Mouse (Mus musculus): ENCODE measurements around the gene Nmu. TPM values are rescaled to one million over a fixed set of nuclear protein-coding genes. Genes with fewer than 3 reads are reported as not detected.

Nmu gene
- polyA plus RNA-seq, 1 experiment from 2014 or later = 2.3 TPM

DNA sequence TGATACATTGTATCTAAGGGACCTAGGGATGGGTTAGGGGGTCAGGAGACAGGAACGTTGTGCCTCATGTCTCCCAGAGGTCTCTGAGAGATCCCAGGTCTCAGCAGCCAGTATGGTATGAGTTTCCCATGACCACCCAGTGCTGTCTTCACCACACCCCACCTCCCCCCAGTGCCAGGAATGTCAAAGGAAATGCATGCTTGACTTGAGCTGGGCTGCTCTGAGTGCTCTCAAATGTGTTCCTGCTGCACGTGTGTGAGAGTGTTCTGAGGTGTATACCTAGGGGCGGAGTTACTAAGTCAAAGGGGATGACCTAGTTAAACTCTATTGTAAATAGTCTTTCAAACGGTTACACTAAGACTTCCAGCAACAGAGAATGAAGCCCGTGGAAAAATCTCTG lies 1.8 kb upstream of the Nmu start:
- Histone ChIP-seq H3K27ac (ENCODE audit: low read depth, low read length) (no peak overlapping the region), H3K4me1 (ENCODE audit: control insufficient read depth, insufficient read depth, low read depth, low read length) (peaks cover 9% of the 10 kb centered on the region), H3K27me3 (replicated peaks; ENCODE audit: control insufficient read depth, insufficient read depth, low read length) (peaks cover 12% of the 10 kb centered on the region), H3K4me3 (ENCODE audit: low read length) (no peak overlapping the region), H3K36me3 (ENCODE audit: control insufficient read depth, insufficient read depth, low read length) (no peaks in the 10 kb centered on the region), H3K9me3 (ENCODE audit: control insufficient read depth, low read length) (no peaks in the 10 kb centered on the region), H3K9ac (ENCODE audit: low read depth, low read length) (no peak overlapping the region), H3K4me2 (ENCODE audit: low read length) (no peak overlapping the region)
- 41% methylated on average over 5 of the region's 5 CpGs for WGBS
- ATAC-seq = no peak

DNA sequence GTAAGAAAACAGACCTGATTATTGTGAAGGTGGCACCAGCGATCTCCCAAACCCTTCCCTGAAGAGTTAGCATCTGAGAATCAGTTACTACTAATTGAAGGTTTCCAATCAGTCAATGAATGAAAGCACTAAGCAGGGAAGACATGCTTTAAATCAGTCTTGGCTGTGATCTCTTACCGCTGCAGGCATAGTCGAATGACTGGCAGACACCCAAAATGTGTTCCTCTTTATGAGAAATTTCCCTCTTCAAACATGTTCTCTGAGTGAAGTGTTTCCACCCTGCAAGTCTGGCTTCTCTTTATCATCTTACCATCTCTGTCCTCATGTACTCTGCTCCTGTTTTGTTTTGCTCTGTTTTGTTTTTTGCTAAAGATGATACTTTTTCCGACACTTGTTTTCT lies 2.8 kb downstream of the Nmu start:
- no peaks in the 10 kb centered on the region for H3K36me3 ChIP-seq (ENCODE audit: control insufficient read depth, insufficient read depth, low read length)
- no peak overlapping the region for H3K27ac ChIP-seq (ENCODE audit: low read depth, low read length)
- no peak overlapping the region for H3K9ac ChIP-seq (ENCODE audit: low read depth, low read length)
- H3K27me3 ChIP-seq (replicated peaks; ENCODE audit: control insufficient read depth, insufficient read depth, low read length) = peaks cover 12% of the 10 kb centered on the region
- H3K9me3 ChIP-seq (ENCODE audit: control insufficient read depth, low read length) = no peaks in the 10 kb centered on the region
- no peak for ATAC-seq
- no peak overlapping the region for H3K4me3 ChIP-seq (ENCODE audit: low read length)
- no peak overlapping the region for H3K4me2 ChIP-seq (ENCODE audit: low read length)
- WGBS = 72% methylated on average over 4 of the region's 4 CpGs
- peaks cover 9% of the 10 kb centered on the region for H3K4me1 ChIP-seq (ENCODE audit: control insufficient read depth, insufficient read depth, low read depth, low read length)

GRCm38 (mm10) chr5:76360057-76360456 lies 3.5 kb downstream of the Nmu start:
- Histone ChIP-seq H3K4me2 (ENCODE audit: low read length) (no peak overlapping the region), H3K4me1 (ENCODE audit: control insufficient read depth, insufficient read depth, low read depth, low read length) (peaks cover 9% of the 10 kb centered on the region), H3K27me3 (replicated peaks; ENCODE audit: control insufficient read depth, insufficient read depth, low read length) (peaks cover 12% of the 10 kb centered on the region), H3K4me3 (ENCODE audit: low read length) (no peak overlapping the region), H3K36me3 (ENCODE audit: control insufficient read depth, insufficient read depth, low read length) (no peaks in the 10 kb centered on the region), H3K9me3 (ENCODE audit: control insufficient read depth, low read length) (no peaks in the 10 kb centered on the region), H3K27ac (ENCODE audit: low read depth, low read length) (no peak overlapping the region), H3K9ac (ENCODE audit: low read depth, low read length) (no peak overlapping the region)
- ATAC-seq = no peak
- 89% methylated on average over 1 of the region's 1 CpGs for WGBS

DNA sequence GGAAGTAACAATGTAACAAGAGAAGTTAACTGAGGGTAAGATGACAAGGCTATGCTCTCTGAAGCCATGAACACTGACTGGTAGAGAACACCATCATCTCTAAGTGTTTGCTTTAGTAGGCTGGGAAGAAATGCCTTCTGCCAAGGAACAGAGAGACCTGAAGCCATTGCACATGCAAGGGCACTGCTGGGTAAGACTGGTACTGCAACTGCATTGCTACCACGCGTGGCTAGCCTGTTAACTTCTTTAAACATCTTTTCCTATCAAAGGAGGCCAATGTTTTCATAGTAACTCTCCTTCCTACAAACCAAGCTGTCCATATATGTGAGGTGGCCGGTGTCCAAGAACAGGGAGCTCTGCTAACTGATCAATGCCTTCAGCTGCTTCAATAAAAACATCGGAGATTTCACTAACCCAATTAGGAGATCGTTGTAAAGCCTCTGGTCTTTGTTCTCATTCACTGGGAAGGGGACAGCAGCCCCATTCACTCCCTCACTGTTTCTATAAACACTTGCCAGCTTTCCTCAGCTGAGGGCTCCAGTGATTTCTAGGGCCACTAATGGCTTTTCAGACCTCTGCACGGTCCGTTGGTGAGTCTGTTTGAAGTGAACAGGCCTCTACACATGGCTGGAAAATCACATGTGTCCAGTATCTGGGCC lies 11.5 kb downstream of the Nmu start:
- Histone ChIP-seq H3K4me2 (ENCODE audit: low read length) (no peak overlapping the region), H3K4me3 (ENCODE audit: low read length) (no peak overlapping the region), H3K4me1 (ENCODE audit: control insufficient read depth, insufficient read depth, low read depth, low read length) (no peaks in the 10 kb centered on the region), H3K9me3 (ENCODE audit: control insufficient read depth, low read length) (no peaks in the 10 kb centered on the region), H3K27me3 (replicated peaks; ENCODE audit: control insufficient read depth, insufficient read depth, low read length) (no peaks in the 10 kb centered on the region), H3K27ac (ENCODE audit: low read depth, low read length) (no peak overlapping the region), H3K36me3 (ENCODE audit: control insufficient read depth, insufficient read depth, low read length) (no peaks in the 10 kb centered on the region), H3K9ac (ENCODE audit: low read depth, low read length) (no peak overlapping the region)
- WGBS = 47% methylated on average over 7 of the region's 7 CpGs
- ATAC-seq = peak; percentile 83; the same call in 1 of the 2 replicates

GRCm38 (mm10) chr5:76351537-76351936 lies 12.1 kb downstream of the Nmu start:
- no peaks in the 10 kb centered on the region for H3K27me3 ChIP-seq (replicated peaks; ENCODE audit: control insufficient read depth, insufficient read depth, low read length)
- H3K9ac ChIP-seq (ENCODE audit: low read depth, low read length) = no peak overlapping the region
- H3K27ac ChIP-seq (ENCODE audit: low read depth, low read length) = no peak overlapping the region
- H3K36me3 ChIP-seq (ENCODE audit: control insufficient read depth, insufficient read depth, low read length) = no peaks in the 10 kb centered on the region
- no peak overlapping the region for H3K4me2 ChIP-seq (ENCODE audit: low read length)
- H3K4me3 ChIP-seq (ENCODE audit: low read length) = no peak overlapping the region
- WGBS = 81% methylated on average over 5 of the region's 5 CpGs
- H3K4me1 ChIP-seq (ENCODE audit: control insufficient read depth, insufficient read depth, low read depth, low read length) = no peaks in the 10 kb centered on the region
- no peak for ATAC-seq
- H3K9me3 ChIP-seq (ENCODE audit: control insufficient read depth, low read length) = no peaks in the 10 kb centered on the region

DNA sequence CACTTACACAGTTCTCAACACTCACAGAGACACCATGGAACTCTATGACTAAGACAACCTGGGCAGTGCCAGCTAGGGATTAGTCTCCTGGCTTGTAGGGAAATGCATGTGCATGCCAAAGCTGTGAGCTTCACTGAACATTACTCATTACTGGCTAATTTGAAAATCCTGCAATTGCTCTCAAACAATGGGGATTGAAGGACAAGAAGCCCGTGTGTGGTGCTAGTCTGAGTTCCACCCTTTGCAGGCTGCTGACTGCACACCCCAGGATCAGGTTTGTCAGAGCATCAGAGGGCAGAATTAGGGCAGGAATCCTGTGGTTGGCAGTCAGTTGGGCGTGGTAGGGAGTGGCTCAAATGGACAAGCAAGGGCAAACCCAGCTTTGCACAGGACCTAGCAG lies 17.5 kb downstream of the Nmu start:
- Histone ChIP-seq H3K27ac (ENCODE audit: low read depth, low read length) (no peak overlapping the region), H3K9me3 (ENCODE audit: control insufficient read depth, low read length) (no peaks in the 10 kb centered on the region), H3K4me1 (ENCODE audit: control insufficient read depth, insufficient read depth, low read depth, low read length) (no peaks in the 10 kb centered on the region), H3K9ac (ENCODE audit: low read depth, low read length) (no peak overlapping the region), H3K27me3 (replicated peaks; ENCODE audit: control insufficient read depth, insufficient read depth, low read length) (no peaks in the 10 kb centered on the region), H3K36me3 (ENCODE audit: control insufficient read depth, insufficient read depth, low read length) (no peaks in the 10 kb centered on the region), H3K4me3 (ENCODE audit: low read length) (no peak overlapping the region), H3K4me2 (ENCODE audit: low read length) (no peak overlapping the region)
- ATAC-seq = no peak
- 48% methylated on average over 2 of the region's 2 CpGs for WGBS

DNA sequence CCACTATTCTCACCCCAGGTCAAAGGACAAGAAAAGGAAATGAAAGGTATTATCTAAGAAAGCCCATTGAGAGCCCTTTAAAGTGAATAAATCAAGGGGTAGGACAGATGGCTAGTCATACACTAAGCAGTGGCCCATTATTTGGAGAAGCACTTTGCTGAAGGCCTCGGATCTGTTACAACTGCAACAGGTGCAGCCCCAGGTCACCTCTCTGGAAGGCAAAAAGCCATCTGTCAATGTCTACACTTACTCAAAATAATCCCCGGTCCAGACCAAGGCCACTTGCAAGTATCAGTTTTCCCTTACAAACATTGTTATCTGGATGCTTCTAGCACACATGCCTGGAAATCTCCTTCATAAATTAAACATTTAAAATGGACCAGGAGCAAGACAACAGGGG lies 22.7 kb downstream of the Nmu start:
- no peak overlapping the region for H3K4me2 ChIP-seq (ENCODE audit: low read length)
- H3K36me3 ChIP-seq (ENCODE audit: control insufficient read depth, insufficient read depth, low read length) = no peaks in the 10 kb centered on the region
- ATAC-seq = no peak
- H3K4me1 ChIP-seq (ENCODE audit: control insufficient read depth, insufficient read depth, low read depth, low read length) = no peaks in the 10 kb centered on the region
- H3K9ac ChIP-seq (ENCODE audit: low read depth, low read length) = no peak overlapping the region
- H3K27me3 ChIP-seq (replicated peaks; ENCODE audit: control insufficient read depth, insufficient read depth, low read length) = no peaks in the 10 kb centered on the region
- H3K27ac ChIP-seq (ENCODE audit: low read depth, low read length) = no peak overlapping the region
- no peaks in the 10 kb centered on the region for H3K9me3 ChIP-seq (ENCODE audit: control insufficient read depth, low read length)
- H3K4me3 ChIP-seq (ENCODE audit: low read length) = no peak overlapping the region
- 79% methylated on average over 2 of the region's 2 CpGs for WGBS

DNA sequence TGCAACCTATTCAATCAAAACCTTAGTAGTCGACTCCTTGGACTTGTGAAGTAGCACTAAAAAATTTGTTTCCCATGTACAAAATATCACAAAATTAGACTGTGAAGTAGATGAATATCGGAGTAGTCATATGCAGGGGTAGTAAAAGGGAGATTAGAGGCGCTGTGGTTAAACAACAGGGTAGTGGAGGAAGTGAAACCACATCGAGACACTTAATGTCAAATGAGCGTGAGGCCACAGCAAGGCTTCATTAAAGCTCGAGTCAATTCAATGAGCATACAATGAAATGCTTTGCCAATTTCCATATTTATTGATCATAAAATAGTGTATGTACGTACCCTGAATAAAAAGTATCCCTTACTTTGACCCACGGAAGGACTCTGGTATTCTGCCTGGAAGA lies 26.5 kb downstream of the Nmu start:
- H3K9ac ChIP-seq (ENCODE audit: low read depth, low read length) = no peak overlapping the region
- no peak overlapping the region for H3K27ac ChIP-seq (ENCODE audit: low read depth, low read length)
- 84% methylated on average over 8 of the region's 8 CpGs for WGBS
- no peaks in the 10 kb centered on the region for H3K27me3 ChIP-seq (replicated peaks; ENCODE audit: control insufficient read depth, insufficient read depth, low read length)
- H3K4me3 ChIP-seq (ENCODE audit: low read length) = no peak overlapping the region
- no peak for ATAC-seq
- H3K4me1 ChIP-seq (ENCODE audit: control insufficient read depth, insufficient read depth, low read depth, low read length) = no peaks in the 10 kb centered on the region
- H3K4me2 ChIP-seq (ENCODE audit: low read length) = no peak overlapping the region
- H3K36me3 ChIP-seq (ENCODE audit: control insufficient read depth, insufficient read depth, low read length) = no peaks in the 10 kb centered on the region
- H3K9me3 ChIP-seq (ENCODE audit: control insufficient read depth, low read length) = no peaks in the 10 kb centered on the region

- Histone ChIP-seq H3K9ac (ENCODE audit: low read depth, low read length) (no peak overlapping the region), H3K4me3 (ENCODE audit: low read length) (no peak overlapping the region), H3K4me1 (ENCODE audit: control insufficient read depth, insufficient read depth, low read depth, low read length) (no peaks in the 10 kb centered on the region), H3K27ac (ENCODE audit: low read depth, low read length) (no peak overlapping the region), H3K36me3 (ENCODE audit: control insufficient read depth, insufficient read depth, low read length) (no peaks in the 10 kb centered on the region), H3K4me2 (ENCODE audit: low read length) (no peak overlapping the region), H3K27me3 (replicated peaks; ENCODE audit: control insufficient read depth, insufficient read depth, low read length) (no peaks in the 10 kb centered on the region), H3K9me3 (ENCODE audit: control insufficient read depth, low read length) (no peaks in the 10 kb centered on the region)
- 54% methylated on average over 4 of the region's 4 CpGs for WGBS
- ATAC-seq = no peak
Measured at GRCm38 (mm10) chr5:76333833-76334232, 29.8 kb downstream of the Nmu start.

DNA sequence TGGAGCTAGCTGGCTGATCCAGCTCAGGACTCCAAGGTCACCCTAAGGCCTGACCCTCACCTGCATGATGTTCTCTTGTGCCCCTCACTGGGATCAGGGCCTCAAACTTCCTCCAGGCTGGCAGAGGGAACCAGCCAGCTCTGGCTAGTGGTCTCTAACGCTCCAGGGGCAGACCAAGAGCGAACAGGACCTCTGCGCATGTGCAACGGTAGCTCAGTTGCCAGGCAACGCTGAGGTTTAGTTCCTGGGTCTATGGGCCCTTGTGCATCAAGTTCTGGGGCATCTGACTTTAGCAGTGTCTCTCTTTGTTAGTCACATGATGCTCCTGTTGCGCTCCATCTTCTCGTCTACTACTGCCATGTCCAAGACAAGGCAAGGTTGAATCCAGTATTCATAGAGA lies 32.6 kb downstream of the Nmu start, which contains the start of gene Pdcl2:
Gene Pdcl2 (minus strand): TSS at position 204 of the 400 bp plus-strand sequence.
- Histone ChIP-seq H3K4me3 (ENCODE audit: low read length) (no peak within 1 kb of the TSS), H3K9me3 (ENCODE audit: control insufficient read depth, low read length) (no peaks in the 10 kb centered on the region), H3K9ac (ENCODE audit: low read depth, low read length) (no peak within 1 kb of the TSS), H3K36me3 (ENCODE audit: control insufficient read depth, insufficient read depth, low read length) (no peaks in the 10 kb centered on the region), H3K27ac (ENCODE audit: low read depth, low read length) (no peak within 1 kb of the TSS), H3K4me2 (ENCODE audit: low read length) (no peak within 1 kb of the TSS), H3K4me1 (ENCODE audit: control insufficient read depth, insufficient read depth, low read depth, low read length) (no peaks in the 10 kb centered on the region), H3K27me3 (replicated peaks; ENCODE audit: control insufficient read depth, insufficient read depth, low read length) (no peaks in the 10 kb centered on the region)
- WGBS = 90% methylated on average over 7 of the region's 7 CpGs
- no peak for ATAC-seq

Measured in hindbrain, embryonic 16.5 days (tissue).